Mouse (Mus musculus): ENCODE data around the gene Hivep3. TPM values are rescaled to one million over a fixed set of nuclear protein-coding genes. Genes with fewer than 3 reads are reported as not detected.

The Hivep3 gene
- total RNA-seq, 1 experiment from 2014 or later, result 3.3 TPM

DNA sequence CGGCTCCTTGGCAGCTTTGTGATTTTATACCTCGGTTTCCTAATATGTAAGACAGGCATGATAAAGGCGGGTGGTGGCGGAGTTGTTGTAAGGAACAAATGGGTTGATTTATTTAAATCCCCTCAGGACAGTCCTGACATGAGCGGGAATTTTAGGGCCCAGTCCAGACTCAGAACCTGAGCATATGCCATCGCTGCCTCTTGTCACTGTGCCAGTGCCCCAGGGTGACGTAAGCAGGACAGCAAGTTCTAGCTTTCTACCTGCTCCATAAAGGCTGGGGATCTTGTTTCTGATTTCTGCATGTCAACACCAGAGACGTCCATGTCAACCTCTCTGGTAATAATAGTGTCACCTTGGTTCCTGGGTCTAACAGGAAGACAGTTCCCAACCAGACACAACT, 356.0 kb downstream of the Hivep3 start:
- no peak for ATAC-seq (ENCODE audit: extremely low read depth, insufficient number of reproducible peaks, low FRiP score, poor library complexity, severe bottlenecking)

GRCm38 (mm10) chr4:120091997-120092783, 358.6 kb downstream of the Hivep3 start:
- no peak for ATAC-seq (ENCODE audit: extremely low read depth, insufficient number of reproducible peaks, low FRiP score, poor library complexity, severe bottlenecking)

DNA sequence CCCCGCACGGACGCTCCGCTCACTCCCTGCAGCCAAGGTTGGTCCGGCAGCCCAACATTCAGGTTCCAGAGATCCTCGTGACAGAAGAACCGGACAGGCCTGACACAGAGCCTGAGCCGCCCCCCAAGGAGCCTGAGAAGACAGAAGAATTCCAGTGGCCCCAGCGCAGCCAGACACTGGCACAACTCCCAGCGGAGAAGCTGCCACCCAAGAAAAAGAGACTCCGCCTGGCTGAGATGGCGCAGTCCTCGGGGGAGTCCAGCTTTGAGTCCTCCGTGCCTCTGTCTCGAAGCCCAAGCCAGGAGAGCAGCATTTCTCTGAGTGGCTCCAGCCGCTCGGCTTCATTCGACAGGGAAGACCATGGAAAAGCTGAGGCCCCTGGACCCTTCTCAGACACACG, 363.4 kb downstream of the Hivep3 start:
- ATAC-seq (ENCODE audit: extremely low read depth, insufficient number of reproducible peaks, low FRiP score, poor library complexity, severe bottlenecking), result no peak

- no peak for ATAC-seq (ENCODE audit: extremely low read depth, insufficient number of reproducible peaks, low FRiP score, poor library complexity, severe bottlenecking)
Measured at GRCm38 (mm10) chr4:120101186-120101585, 367.6 kb downstream of the Hivep3 start.

DNA sequence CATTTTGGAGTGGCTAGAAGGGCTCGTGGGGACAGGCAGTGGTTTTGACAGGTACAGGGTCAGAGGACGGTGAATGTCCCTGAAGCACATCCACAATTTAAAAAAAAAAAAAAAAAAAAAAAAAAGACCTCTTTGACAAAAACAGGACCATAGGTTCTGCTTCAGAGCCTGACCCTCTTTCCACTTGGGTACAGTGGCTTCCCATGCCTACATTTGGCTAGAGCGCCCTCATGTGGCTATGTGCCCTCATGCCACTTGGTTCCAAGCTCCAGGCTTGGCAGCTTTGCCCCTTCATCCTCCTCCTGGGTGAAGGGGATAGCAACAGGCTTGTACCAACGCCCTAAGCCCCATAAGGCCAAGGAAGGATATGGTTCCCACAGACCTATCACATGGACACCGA, 371.0 kb downstream of the Hivep3 start:
- peak; percentile 59 for ATAC-seq (ENCODE audit: extremely low read depth, insufficient number of reproducible peaks, low FRiP score, poor library complexity, severe bottlenecking)

DNA sequence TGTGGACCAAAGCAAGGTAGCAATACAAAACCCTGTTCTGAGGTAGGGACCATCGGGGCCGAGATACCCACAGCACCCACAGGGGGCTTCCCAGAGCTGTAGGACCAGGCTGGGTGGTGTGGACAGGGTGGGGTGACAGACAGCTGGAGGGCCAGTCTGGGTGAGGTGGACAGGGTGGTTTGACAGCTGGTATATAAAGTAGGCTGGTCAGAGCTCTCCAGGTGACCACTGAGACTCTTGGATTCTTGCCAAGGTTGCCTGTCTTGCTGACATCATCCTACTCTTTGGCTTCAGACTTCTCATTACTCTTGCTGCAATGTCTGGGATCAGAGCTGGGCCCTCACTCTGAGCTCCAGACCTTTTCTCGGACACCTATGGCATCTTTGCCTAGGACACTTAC, 372.8 kb downstream of the Hivep3 start:
- ATAC-seq (ENCODE audit: extremely low read depth, insufficient number of reproducible peaks, low FRiP score, poor library complexity, severe bottlenecking), result no peak

DNA sequence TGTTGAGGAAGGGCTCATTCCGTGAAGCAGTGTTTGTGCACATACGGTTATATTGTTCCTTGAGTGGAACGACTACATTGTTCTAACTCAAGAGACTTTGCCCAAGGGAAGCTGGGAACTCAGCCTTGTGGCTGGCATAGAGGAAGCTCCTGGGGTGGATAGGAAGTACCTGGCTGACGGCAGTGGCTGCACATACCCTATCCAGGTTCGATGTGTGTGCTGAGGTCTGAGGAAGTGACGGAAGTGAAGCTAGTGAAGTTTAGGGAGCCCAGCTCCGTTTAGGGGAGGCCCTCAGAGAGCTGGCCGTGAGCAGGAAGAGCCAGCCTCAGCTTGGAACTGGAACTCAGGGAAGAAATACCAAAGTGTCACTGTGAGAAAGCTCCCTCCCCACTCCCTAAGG, 374.2 kb downstream of the Hivep3 start:
- no peak for ATAC-seq (ENCODE audit: extremely low read depth, insufficient number of reproducible peaks, low FRiP score, poor library complexity, severe bottlenecking)

DNA sequence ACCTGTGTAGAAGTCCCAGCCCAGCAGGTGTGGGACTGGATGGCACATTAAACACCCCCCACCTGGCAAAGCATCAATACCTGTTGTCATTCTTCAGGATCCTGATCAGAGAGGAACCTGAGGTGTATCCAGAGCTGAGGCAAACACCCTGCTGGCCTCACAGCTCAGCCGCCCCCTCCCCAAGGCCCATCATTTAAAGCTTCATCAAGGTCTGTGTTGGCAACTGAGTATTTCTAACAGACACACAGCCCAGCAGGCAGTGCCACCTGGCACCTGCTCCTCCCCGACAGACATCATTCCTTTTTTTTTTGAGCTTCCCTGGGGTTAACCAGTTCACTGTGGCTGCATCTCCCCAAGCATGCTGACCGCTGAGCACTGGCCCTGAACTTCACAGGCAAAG, 381.9 kb downstream of the Hivep3 start:
- no peak for ATAC-seq (ENCODE audit: extremely low read depth, insufficient number of reproducible peaks, low FRiP score, poor library complexity, severe bottlenecking)

DNA sequence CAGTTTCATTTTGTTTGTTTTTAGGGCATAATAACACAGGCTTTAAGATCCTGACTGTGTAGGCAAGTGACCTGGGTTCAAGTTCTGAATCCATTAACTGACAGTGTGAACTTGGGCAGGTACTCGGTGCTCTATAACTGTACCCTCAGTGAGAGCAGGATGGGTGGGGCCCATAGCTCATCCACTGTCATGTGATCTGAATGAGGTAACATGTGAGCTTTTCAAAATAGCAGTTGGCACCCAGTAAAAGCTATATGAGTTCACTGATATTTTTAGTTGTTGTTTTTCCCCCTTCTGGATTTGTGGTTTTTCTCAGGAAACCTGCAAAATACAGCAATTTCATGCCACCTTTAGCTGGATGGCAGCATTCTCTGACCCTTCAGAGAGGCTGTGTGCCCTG, 382.7 kb downstream of the Hivep3 start:
- ATAC-seq (ENCODE audit: extremely low read depth, insufficient number of reproducible peaks, low FRiP score, poor library complexity, severe bottlenecking), result no peak

DNA sequence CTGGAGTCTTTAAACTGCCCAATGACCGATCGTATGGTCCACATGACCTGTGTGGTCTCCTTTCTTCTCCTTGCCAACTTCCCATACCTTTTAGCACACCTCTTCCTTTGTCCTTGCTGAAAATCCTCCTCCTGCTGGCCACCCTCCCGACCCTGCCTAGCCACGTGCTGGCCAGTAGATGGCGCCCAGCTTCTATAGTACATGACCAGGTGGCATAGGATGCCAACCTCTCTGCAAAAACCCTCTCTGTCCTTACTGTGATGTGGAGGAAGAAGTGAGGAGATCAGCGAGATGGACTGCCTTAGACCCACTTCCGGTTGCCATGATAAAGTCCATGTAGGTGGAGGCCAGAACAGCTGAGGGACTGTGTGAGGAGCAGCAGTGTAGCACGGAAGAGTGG, 386.7 kb downstream of the Hivep3 start:
- ATAC-seq (ENCODE audit: extremely low read depth, insufficient number of reproducible peaks, low FRiP score, poor library complexity, severe bottlenecking), result peak; percentile 31; the same call in 1 of the 2 replicates

DNA sequence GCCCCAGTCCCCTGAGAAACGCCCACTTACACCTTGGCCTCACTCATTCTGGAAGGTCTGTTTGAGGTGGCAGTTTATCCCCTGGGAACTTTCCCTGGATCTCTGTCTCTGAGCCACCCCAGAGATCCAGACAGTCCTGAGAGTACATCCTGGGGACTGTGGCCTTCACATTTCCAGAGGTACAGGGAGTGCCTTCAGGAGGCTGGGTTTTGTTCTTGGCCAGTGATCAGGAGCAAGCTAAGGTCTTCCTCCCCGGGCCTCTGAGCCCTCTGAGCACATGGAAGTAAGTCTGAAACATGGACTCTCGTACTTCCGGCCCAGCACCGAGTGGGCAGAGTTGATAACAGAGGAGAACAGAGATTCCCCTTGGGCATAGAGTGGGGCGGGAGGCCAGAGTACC, 391.1 kb downstream of the Hivep3 start:
- ATAC-seq (ENCODE audit: extremely low read depth, insufficient number of reproducible peaks, low FRiP score, poor library complexity, severe bottlenecking), result no peak

DNA sequence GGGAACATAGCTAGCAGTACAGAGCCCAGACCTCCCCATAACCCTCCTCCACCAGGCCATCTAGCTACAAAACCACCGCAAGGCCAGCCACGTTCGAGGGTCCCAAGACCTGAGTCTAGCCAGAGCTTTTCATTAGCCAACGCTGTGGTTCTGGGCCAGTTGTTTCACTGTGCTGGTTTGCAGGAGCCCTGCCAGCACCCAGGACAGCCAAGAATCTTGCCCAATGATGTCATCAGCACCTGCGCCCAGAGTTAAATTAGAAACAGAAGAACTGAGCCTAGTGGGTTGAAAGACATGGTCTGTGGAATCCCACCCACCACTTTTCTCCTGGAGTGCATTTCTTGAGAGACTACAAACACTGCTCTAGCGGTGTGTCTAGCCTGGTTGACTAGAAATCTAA, 392.5 kb downstream of the Hivep3 start:
- no peak for ATAC-seq (ENCODE audit: extremely low read depth, insufficient number of reproducible peaks, low FRiP score, poor library complexity, severe bottlenecking)

DNA sequence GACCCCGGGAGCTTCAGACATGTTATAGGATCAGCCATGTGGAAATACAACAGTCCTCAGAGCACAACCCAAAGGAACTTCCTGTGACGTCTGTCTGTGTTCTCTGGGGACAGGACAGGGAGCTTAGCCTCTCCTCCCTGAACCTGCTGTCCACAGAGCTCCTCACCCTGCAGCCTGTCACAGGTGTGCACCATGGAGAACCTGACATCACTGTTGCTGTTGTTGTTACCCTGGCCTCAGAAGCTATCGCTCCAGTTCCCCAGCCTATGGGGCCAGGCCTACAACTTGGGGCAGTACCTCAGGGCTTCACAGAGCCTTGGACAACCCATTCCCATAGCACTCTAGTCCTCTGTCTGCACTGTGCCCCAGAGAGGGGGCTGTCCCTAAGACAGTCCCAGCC, 393.7 kb downstream of the Hivep3 start:
- no peak for ATAC-seq (ENCODE audit: extremely low read depth, insufficient number of reproducible peaks, low FRiP score, poor library complexity, severe bottlenecking)

DNA sequence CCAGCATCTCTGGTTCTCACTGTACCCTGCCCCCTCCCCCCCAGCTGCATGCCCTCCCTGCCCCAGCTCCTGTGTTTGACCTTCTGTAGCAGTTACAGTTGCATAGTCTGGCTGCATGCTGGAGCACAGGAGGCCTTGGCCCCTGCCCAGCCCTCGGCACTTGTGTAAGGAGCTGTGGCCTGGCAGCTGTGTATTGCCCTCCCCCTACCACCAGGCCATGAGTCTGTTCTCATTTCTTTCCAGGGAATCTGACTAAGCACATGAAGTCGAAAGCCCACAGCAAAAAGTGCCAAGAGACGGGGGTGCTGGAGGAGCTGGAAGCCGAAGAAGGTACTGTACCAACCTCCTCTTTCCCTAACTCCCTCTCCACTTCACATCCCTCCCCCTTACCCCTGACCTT, 394.4 kb downstream of the Hivep3 start:
- ATAC-seq (ENCODE audit: extremely low read depth, insufficient number of reproducible peaks, low FRiP score, poor library complexity, severe bottlenecking), result no peak

DNA sequence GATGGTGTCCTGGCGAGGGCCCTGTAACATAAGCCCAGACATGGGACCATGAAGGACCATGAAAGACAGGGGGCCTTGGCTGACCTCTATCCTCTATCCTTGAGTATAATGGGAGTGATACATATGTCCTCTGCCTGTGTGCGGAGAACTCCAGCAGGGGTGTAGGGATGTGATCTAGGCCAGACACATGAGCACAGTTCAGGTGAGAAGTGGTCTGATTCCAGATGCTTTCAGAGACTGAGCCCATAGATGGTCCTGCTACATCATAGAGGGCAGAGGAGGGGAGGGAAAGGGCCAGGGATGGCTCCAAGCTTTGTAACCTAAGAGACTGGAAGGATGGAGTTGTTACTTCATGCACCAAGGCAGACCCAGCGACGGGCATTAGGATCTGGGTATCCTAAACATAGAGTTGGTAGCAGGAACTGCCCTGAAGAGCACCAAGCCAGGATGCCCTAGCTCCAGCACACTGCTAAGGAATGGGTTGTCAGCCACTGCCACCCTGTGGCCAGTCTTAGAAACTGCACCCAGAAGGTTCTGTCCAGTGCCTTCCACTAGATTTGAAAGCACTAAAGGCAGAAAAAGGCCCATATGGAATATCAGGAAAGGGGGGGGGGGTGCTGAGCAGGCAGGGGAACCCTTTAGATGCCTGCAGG, 395.8 kb downstream of the Hivep3 start:
- ATAC-seq (ENCODE audit: extremely low read depth, insufficient number of reproducible peaks, low FRiP score, poor library complexity, severe bottlenecking), result peak; percentile 39; the same call in 1 of the 2 replicates

GRCm38 (mm10) chr4:120130926-120131325, 397.3 kb downstream of the Hivep3 start:
- ATAC-seq (ENCODE audit: extremely low read depth, insufficient number of reproducible peaks, low FRiP score, poor library complexity, severe bottlenecking), result no peak

- no peak for ATAC-seq (ENCODE audit: extremely low read depth, insufficient number of reproducible peaks, low FRiP score, poor library complexity, severe bottlenecking)
Measured at GRCm38 (mm10) chr4:120131441-120132220, 398.0 kb downstream of the Hivep3 start.

DNA sequence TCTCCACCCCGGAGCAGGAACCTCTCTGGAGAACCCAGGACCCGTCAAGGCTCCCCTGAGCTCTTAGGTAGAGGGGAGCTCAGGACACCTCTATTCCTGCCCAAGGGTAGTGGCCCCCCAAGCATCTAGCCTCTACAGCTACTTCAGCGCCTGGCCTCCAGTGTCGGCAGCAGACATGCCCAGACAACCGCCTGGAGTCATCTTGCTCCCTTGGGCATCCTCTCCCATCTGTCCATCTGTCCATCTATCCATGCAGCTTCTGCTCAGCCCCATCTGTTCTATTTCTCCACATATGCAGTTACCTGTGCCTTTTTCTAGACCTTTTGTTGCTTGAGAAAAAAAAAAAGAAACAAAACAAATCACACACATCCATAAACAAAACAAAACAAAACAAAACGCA, 400.6 kb downstream of the Hivep3 start:
- ATAC-seq (ENCODE audit: extremely low read depth, insufficient number of reproducible peaks, low FRiP score, poor library complexity, severe bottlenecking), result no peak

DNA sequence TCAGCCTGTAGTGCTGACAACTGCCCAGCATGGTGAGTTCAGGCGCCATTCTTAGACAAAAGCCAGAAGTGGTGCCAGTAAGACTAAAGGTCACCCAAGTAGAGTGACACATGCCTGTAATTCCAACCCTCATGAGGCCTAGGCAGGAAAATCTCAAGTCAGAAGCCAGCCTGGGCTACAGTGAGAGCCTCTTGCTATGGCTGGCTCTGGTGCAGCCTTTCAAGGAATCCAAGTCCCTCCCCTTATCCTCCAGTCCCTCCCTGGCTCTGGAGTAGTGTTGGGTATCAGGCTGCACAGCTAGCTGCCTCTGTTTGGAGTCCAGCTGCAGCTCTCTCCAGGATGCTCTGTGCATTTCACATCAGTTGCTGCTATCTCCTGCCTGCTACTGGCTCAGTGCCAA, 408.2 kb downstream of the Hivep3 start:
- no peak for ATAC-seq (ENCODE audit: extremely low read depth, insufficient number of reproducible peaks, low FRiP score, poor library complexity, severe bottlenecking)

- ATAC-seq (ENCODE audit: extremely low read depth, insufficient number of reproducible peaks, low FRiP score, poor library complexity, severe bottlenecking), result no peak
Measured at GRCm38 (mm10) chr4:120142905-120143304, 409.3 kb downstream of the Hivep3 start.

Measured in neutrophil, adult 5-6 weeks (primary cell).